Mouse (Mus musculus) Patski (cell line): ENCODE measurements around the gene Rb1. TPM values are rescaled to one million over a fixed set of nuclear protein-coding genes. Genes with fewer than 3 reads are reported as not detected.

Experiments
- ATAC-seq: fragments of 100-300 bp; one replicate; pipeline ENCODE4 v1.8.0; 2021
- CTCF ChIA-PET: fragments of 350-600 bp; sonication (Branson Sonifier 250); formaldehyde crosslinking; loops from one replicate; lab custom pipeline; 2022; ENCODE audit warnings: inconsistent platforms; lab: Charles Lee
- POLR2A ChIA-PET: fragments of 350-600 bp; sonication (Branson Sonifier 250); formaldehyde crosslinking; loops from one replicate; lab custom pipeline; 2022; ENCODE audit warnings: antibody characterized with exemption, inconsistent platforms; lab: Charles Lee
- DNase-seq: peaks from one replicate; pipeline ENCODE4 v3.0.0-alpha.2; 2011; ENCODE audit warnings: low read depth, low spot score
- H3K27me3 ChIP-seq: fragments of 371-371 bp; one replicate; pipeline ENCODE4 v1.5.1; 2021
- CTCF ChIP-seq: fragments of 100-300 bp; IDR thresholded peaks from one replicate; pipeline ENCODE4 v1.5.1; 2021
- in situ Hi-C: fragments of 300-500 bp; cut with MboI; formaldehyde crosslinking; loops from 3 replicates; pipeline ENCODE4 v1.11.1; 2018; ENCODE audit warnings: low pct_unique_long_range_greater_than_20kb, mixed read lengths
- polyA plus RNA-seq: library from polyadenylated mRNA; unstranded; gene quantifications from one replicate; pipeline ENCODE4 v1.2.3, GENCODE M21; 2021

Rb1 gene
- polyA plus RNA-seq, 1 experiment from 2014 or later, result 30.0 TPM

GRCm38 (mm10) chr14:73179221-73179681 is 146.4 kb downstream of the Rb1 start:
- no peaks in the 10 kb centered on the region for H3K27me3 ChIP-seq
- in situ Hi-C loops, result no loop called here
- no peak for TF ChIP-seq CTCF
- no peak for DNase-seq
- CTCF ChIA-PET, result no interaction called here
- POLR2A ChIA-PET, result no interaction called here
- no peak for ATAC-seq

DNA sequence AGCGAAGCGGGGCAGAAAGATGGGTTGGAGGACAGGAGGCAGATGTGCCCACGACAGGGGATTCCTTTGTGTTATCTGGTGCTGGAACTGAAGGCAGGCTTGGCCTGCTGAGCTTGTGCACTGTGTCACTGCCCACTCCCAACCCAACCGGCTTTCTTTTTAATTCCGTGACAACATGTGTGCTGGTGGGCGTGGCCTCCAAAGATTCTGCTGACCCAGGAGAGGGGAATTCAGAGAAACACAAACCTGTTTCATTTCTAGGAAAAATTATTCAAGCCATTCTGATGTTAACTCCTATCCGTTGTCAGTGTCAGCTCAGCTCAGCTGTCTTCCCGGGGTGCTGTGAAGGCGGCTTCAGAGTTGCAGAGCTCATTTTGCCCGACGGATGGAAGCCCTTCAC is 147.7 kb downstream of the Rb1 start:
- in situ Hi-C loops, result no loop called here
- CTCF ChIA-PET, result no interaction called here

GRCm38 (mm10) chr14:73176266-73176665 is 149.4 kb downstream of the Rb1 start:
- CTCF ChIA-PET, result interaction anchor here (0.9 kb wide), 1 partner anchor 41 kb away, joined by 3 read pairs; no protein-coding TSS in a partner anchor
- ATAC-seq (no peak), DNase-seq (no peak)
- in situ Hi-C loops, result no loop called here
- POLR2A ChIA-PET, result no interaction called here
- no peak for TF ChIP-seq CTCF
- H3K27me3 ChIP-seq, result no peaks in the 10 kb centered on the region

More for the DNA sequence above, 147.7 kb downstream of the Rb1 start:
- POLR2A ChIA-PET, result interaction anchor here (1.1 kb wide), 1 partner anchor 10 kb away, joined by 3 read pairs; no protein-coding TSS in a partner anchor
- no peak for ATAC-seq
- no peaks in the 10 kb centered on the region for H3K27me3 ChIP-seq
- no peak for DNase-seq
- no peak for TF ChIP-seq CTCF

DNA sequence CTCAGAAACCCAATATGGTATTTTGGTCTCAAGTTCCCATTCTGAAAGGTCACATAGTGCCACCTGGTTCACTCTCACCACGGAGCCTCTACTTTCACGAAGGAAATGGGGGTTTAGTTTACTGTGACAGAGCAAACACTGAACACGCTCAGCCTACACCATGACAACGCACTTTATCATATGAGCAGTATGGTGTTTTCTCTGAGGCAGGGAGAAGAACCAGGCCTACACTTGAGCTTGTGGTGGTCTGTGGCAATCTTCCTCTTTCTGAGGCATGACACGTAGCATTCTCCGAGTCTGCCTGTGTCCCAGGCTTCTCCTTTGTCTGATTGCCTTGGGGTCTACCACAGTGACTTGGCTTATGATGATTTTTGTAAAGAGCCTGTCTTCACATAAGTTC is 149.8 kb downstream of the Rb1 start:
- TF ChIP-seq CTCF, result no peak
- POLR2A ChIA-PET, result no interaction called here
- no peaks in the 10 kb centered on the region for H3K27me3 ChIP-seq
- in situ Hi-C loops, result no loop called here
- CTCF ChIA-PET, result no interaction called here
- ATAC-seq (no peak), DNase-seq (no peak)

- TF ChIP-seq CTCF, result no peak
- ATAC-seq, result no peak
- POLR2A ChIA-PET, result interaction anchor here (0.5 kb wide), 1 partner anchor 266 kb away, joined by 4 read pairs; no protein-coding TSS in a partner anchor
- CTCF ChIA-PET, result no interaction called here
- in situ Hi-C loops, result no loop called here
- DNase-seq, result no peak
- H3K27me3 ChIP-seq, result no peaks in the 10 kb centered on the region
These were observed 150.6 kb downstream of the Rb1 start for GRCm38 (mm10) chr14:73175031-73175430.

- ATAC-seq, result no peak
- TF ChIP-seq CTCF, result no peak
- in situ Hi-C loops, result no loop called here
- H3K27me3 ChIP-seq, result no peaks in the 10 kb centered on the region
- no peak for DNase-seq
- CTCF ChIA-PET, result no interaction called here
- POLR2A ChIA-PET, result no interaction called here
These were observed 151.3 kb downstream of the Rb1 start for GRCm38 (mm10) chr14:73174091-73174995.

GRCm38 (mm10) chr14:73173662-73174061 is 152.0 kb downstream of the Rb1 start:
- H3K27me3 ChIP-seq, result no peaks in the 10 kb centered on the region
- in situ Hi-C loops, result no loop called here
- ChIA-PET POLR2A (no interaction called here), CTCF (interaction anchor here (1.4 kb wide), 1 partner anchor 38 kb away, joined by 3 read pairs; no protein-coding TSS in a partner anchor)
- ATAC-seq (no peak), DNase-seq (no peak)
- TF ChIP-seq CTCF, result no peak

DNA sequence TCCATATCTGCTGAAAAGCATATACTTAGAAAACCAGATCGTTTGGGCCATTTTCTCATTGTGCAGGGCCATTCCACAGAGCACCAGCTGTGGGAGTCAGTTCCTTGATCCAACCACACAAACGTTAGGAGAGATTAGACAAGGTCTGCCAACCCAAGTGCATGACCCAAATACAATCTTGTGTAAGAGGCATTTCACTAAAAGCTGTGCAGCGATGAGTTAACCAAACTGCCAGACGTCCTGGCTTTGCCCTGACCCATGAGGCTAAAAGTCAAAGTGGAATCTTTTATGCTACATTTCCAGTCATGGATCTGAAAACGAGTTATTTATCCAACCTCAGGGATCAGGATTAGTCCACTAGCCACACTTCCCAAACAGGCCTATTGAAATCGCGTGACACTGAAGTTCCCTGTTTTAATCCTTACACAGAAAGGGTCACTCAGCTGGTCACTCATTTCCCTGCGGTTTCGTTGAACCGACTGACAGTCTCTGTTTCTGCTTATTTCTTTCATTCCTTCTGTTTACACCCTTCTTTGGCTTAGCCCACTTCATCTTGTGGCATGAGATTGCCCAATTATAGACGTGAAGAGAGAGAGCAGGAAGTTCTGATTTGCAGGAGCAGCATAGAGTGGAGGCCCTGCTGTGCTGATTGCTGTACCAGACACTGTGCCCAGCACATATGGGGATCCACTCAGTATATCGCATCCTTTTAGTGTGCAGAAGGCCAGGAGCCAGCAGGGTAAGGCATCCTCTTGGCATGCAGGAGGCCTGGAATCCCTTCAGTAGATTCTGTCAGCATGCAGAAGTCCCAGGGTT is 153.2 kb downstream of the Rb1 start:
- no peaks in the 10 kb centered on the region for H3K27me3 ChIP-seq
- ChIA-PET CTCF (interaction anchor here (1.4 kb wide), 1 partner anchor 39 kb away, joined by 3 read pairs; no protein-coding TSS in a partner anchor), POLR2A (interaction anchor here (0.6 kb wide), 1 partner anchor 317 kb away, joined by 3 read pairs; no protein-coding TSS in a partner anchor)
- in situ Hi-C loops, result no loop called here
- no peak for DNase-seq
- TF ChIP-seq CTCF, result no peak
- ATAC-seq, result no peak

GRCm38 (mm10) chr14:73169926-73170844 is 155.4 kb downstream of the Rb1 start:
- in situ Hi-C loops, result no loop called here
- ATAC-seq (no peak), DNase-seq (no peak)
- no peak for TF ChIP-seq CTCF
- CTCF ChIA-PET, result interaction anchor here (1.2 kb wide), 2 partner anchors 24 to 79 kb away, joined by 3 read pairs; no protein-coding TSS in a partner anchor
- H3K27me3 ChIP-seq, result no peaks in the 10 kb centered on the region
- POLR2A ChIA-PET, result no interaction called here
